Mouse (Mus musculus) telencephalon, adult 2 months (tissue): Measurements from ENCODE around the gene Myl6b.
A peak's percentile ranks its signal among the peaks of the same experiment; 100 is the strongest.
"Not testable (repeated sequence)": the region's sequence is repeated elsewhere in the genome, so short reads cannot be mapped to it uniquely, and the experiment has no call there.

Experiments
- DNase-seq: peaks from one replicate; pipeline ENCODE4 v3.0.0-alpha.2; 2011; ENCODE audit warnings: low read depth, low spot score

Gene Myl6b

GRCm38 (mm10) chr10:128493695-128494666 is 4.5 kb downstream of the Myl6b start, which contains the start of gene Myl6:
TSS of gene Myl6 (minus strand) at chr10:128494145.
- DNase-seq: peak; percentile 98

GRCm38 (mm10) chr10:128493319-128493694 is 5.2 kb downstream of the Myl6b start:
- DNase-seq: no peak

GRCm38 (mm10) chr10:128492633-128493311 is 5.7 kb downstream of the Myl6b start:
- no peak for DNase-seq

- DNase-seq: not testable (repeated sequence)
Observed at GRCm38 (mm10) chr10:128492051-128492450, 6.4 kb downstream of the Myl6b start.

GRCm38 (mm10) chr10:128491495-128491894 is 7.0 kb downstream of the Myl6b start:
- DNase-seq: no peak

- DNase-seq: no peak
Observed at GRCm38 (mm10) chr10:128490912-128491311, 7.6 kb downstream of the Myl6b start.

GRCm38 (mm10) chr10:128490232-128490631 is 8.3 kb downstream of the Myl6b start:
- no peak for DNase-seq

- no peak for DNase-seq
Observed at GRCm38 (mm10) chr10:128489785-128490184, 8.7 kb downstream of the Myl6b start.

GRCm38 (mm10) chr10:128489380-128489779 is 9.1 kb downstream of the Myl6b start:
- DNase-seq: no peak

GRCm38 (mm10) chr10:128488776-128489175 is 9.7 kb downstream of the Myl6b start:
- DNase-seq: no peak

GRCm38 (mm10) chr10:128487861-128488712 is 10.4 kb downstream of the Myl6b start:
- DNase-seq: no peak

- no peak for DNase-seq
Observed at GRCm38 (mm10) chr10:128486370-128486769, 12.1 kb downstream of the Myl6b start.

- DNase-seq: no peak
Observed at GRCm38 (mm10) chr10:128474366-128474765, 24.1 kb downstream of the Myl6b start.

- DNase-seq: no peak
Observed at GRCm38 (mm10) chr10:128460270-128460630, 38.2 kb downstream of the Myl6b start.

GRCm38 (mm10) chr10:128459409-128460269 is 38.8 kb downstream of the Myl6b start:
- no peak for DNase-seq

- DNase-seq: no peak
Observed at GRCm38 (mm10) chr10:128458719-128459408, 39.6 kb downstream of the Myl6b start, which contains the start of gene Smarcc2. TSS of gene Smarcc2 (plus strand) at chr10:128459248.

- peak; percentile 56 for DNase-seq
Observed at GRCm38 (mm10) chr10:128458348-128458718, 40.2 kb downstream of the Myl6b start.

GRCm38 (mm10) chr10:128457676-128458075 is 40.8 kb downstream of the Myl6b start:
- no peak for DNase-seq

GRCm38 (mm10) chr10:128455280-128455679 is 43.2 kb downstream of the Myl6b start:
- DNase-seq: peak; percentile 88

- no peak for DNase-seq
Observed at GRCm38 (mm10) chr10:128454471-128454870, 44.0 kb downstream of the Myl6b start.
